Mouse (Mus musculus) embryonic fibroblast, embryonic 13.5 days (primary cell): Measurements from ENCODE around the gene Acod1.

Experiments
- CTCF ChIP-seq: IDR thresholded peaks from 2 replicates; pipeline ENCODE4 v1.5.1; 2011; ENCODE audit warnings: mild to moderate bottlenecking, control low read depth, low read length, moderate library complexity, borderline replicate concordance; ENCODE audit not compliant: insufficient read depth
- POLR2A ChIP-seq: IDR thresholded peaks from 2 replicates; pipeline ENCODE4 v1.6.1; 2011; ENCODE audit warnings: low read depth, mild to moderate bottlenecking, control low read depth, low read length, moderate library complexity

GRCm38 (mm10) chr14:103093670-103094069 lies 46.9 kb downstream of the Acod1 start:
- TF ChIP-seq POLR2A (no peak), CTCF (no peak)
